Mouse (Mus musculus): ENCODE data around the gene Trp53rkb. TPM values are rescaled to one million over a fixed set of nuclear protein-coding genes. Genes with fewer than 3 reads are reported as not detected.

The Trp53rkb gene
- polyA plus RNA-seq, 1 experiment from 2014 or later: 11.0 TPM

GRCm38 (mm10) chr2:166822119-166822826 is 29.9 kb downstream of the Trp53rkb start:
- H3K36me3 ChIP-seq: no peaks in the 10 kb centered on the region
- no peak overlapping the region for H3K4me3 ChIP-seq
- 75% methylated on average over 10 of the region's 10 CpGs for WGBS
- no peak overlapping the region for H3K27ac ChIP-seq (replicated peaks)
- no peaks in the 10 kb centered on the region for H3K4me1 ChIP-seq
- no peak for ATAC-seq (ENCODE audit: low FRiP score, low read depth)
- no peak overlapping the region for H3K4me2 ChIP-seq (replicated peaks)
- no peaks in the 10 kb centered on the region for H3K9me3 ChIP-seq
- no peaks in the 10 kb centered on the region for H3K27me3 ChIP-seq
- H3K9ac ChIP-seq (replicated peaks): no peak overlapping the region

DNA sequence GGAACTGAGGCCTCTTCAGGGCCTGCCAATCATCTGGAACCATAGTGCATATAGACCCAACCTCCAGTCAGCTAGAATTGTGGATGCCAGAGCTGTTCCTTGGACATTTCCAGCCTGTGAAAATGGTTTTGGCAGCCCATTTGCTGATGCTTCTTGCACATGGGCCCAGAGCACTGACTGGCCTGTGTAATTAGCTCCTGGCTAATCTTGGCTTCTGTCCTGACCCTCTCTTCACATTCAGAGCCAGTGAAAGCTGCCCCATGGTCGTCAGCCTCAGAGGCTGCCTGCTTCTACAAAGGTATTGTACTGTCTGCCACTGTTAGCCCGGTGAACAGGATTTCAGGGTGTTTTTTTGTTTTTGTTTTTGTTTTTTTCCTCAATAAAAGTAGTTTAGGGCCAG is 30.6 kb downstream of the Trp53rkb start:
- H3K4me3 ChIP-seq: no peak overlapping the region
- no peaks in the 10 kb centered on the region for H3K36me3 ChIP-seq
- no peaks in the 10 kb centered on the region for H3K9me3 ChIP-seq
- H3K4me1 ChIP-seq: no peaks in the 10 kb centered on the region
- no peaks in the 10 kb centered on the region for H3K27me3 ChIP-seq
- 88% methylated on average over 2 of the region's 2 CpGs for WGBS
- H3K9ac ChIP-seq (replicated peaks): no peak overlapping the region
- no peak overlapping the region for H3K27ac ChIP-seq (replicated peaks)
- H3K4me2 ChIP-seq (replicated peaks): no peak overlapping the region
- ATAC-seq (ENCODE audit: low FRiP score, low read depth): no peak

DNA sequence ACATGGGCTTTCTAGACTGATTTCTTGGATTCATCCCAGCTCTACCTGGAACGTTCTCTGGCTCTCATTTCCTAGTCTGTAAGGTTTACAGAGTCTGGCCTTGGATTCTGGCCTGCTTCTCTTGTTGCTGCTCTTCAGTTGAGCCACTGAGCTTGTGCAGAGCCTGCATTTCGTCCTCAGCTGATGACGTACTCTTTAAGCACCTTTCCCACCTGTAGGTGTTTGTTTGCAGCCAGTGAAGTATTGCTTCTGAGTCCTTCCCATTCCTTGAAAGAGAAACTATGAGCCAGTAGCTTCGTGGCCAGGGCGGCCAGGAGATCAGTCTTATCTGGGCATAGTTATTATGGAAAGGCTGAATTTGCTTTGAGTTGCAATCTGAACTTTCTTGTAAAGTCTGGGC is 32.1 kb downstream of the Trp53rkb start:
- H3K4me1 ChIP-seq: no peaks in the 10 kb centered on the region
- H3K27me3 ChIP-seq: no peaks in the 10 kb centered on the region
- no peak for ATAC-seq (ENCODE audit: low FRiP score, low read depth)
- 92% methylated on average over 5 of the region's 5 CpGs for WGBS
- no peaks in the 10 kb centered on the region for H3K36me3 ChIP-seq
- no peak overlapping the region for H3K9ac ChIP-seq (replicated peaks)
- no peak overlapping the region for H3K4me2 ChIP-seq (replicated peaks)
- H3K27ac ChIP-seq (replicated peaks): no peak overlapping the region
- no peaks in the 10 kb centered on the region for H3K9me3 ChIP-seq
- no peak overlapping the region for H3K4me3 ChIP-seq

- Histone ChIP-seq H3K9ac (replicated peaks) (no peak overlapping the region), H3K36me3 (no peaks in the 10 kb centered on the region), H3K4me3 (no peak overlapping the region), H3K9me3 (no peaks in the 10 kb centered on the region), H3K27ac (replicated peaks) (no peak overlapping the region), H3K27me3 (no peaks in the 10 kb centered on the region), H3K4me2 (replicated peaks) (no peak overlapping the region), H3K4me1 (no peaks in the 10 kb centered on the region)
- ATAC-seq (ENCODE audit: low FRiP score, low read depth): no peak
- WGBS: 93% methylated on average over 5 of the region's 5 CpGs
Measured at GRCm38 (mm10) chr2:166824998-166825397, 32.7 kb downstream of the Trp53rkb start.

- H3K4me2 ChIP-seq (replicated peaks): no peak overlapping the region
- no peaks in the 10 kb centered on the region for H3K4me1 ChIP-seq
- no peak overlapping the region for H3K4me3 ChIP-seq
- no peak for ATAC-seq (ENCODE audit: low FRiP score, low read depth)
- no peaks in the 10 kb centered on the region for H3K36me3 ChIP-seq
- no peaks in the 10 kb centered on the region for H3K27me3 ChIP-seq
- no peak overlapping the region for H3K9ac ChIP-seq (replicated peaks)
- H3K9me3 ChIP-seq: no peaks in the 10 kb centered on the region
- H3K27ac ChIP-seq (replicated peaks): no peak overlapping the region
- 90% methylated on average over 8 of the region's 8 CpGs for WGBS
Measured at GRCm38 (mm10) chr2:166826491-166827224, 34.3 kb downstream of the Trp53rkb start.

- Histone ChIP-seq H3K4me2 (replicated peaks) (no peak overlapping the region), H3K4me1 (no peaks in the 10 kb centered on the region), H3K9me3 (no peaks in the 10 kb centered on the region), H3K27me3 (no peaks in the 10 kb centered on the region), H3K9ac (replicated peaks) (no peak overlapping the region), H3K36me3 (no peaks in the 10 kb centered on the region), H3K4me3 (no peak overlapping the region), H3K27ac (replicated peaks) (no peak overlapping the region)
- ATAC-seq (ENCODE audit: low FRiP score, low read depth): no peak
- 94% methylated on average over 12 of the region's 12 CpGs for WGBS
Measured at GRCm38 (mm10) chr2:166828306-166828705, 36.0 kb downstream of the Trp53rkb start.

GRCm38 (mm10) chr2:166830350-166830749 is 38.0 kb downstream of the Trp53rkb start:
- Histone ChIP-seq H3K27me3 (no peaks in the 10 kb centered on the region), H3K27ac (replicated peaks) (no peak overlapping the region), H3K9me3 (no peaks in the 10 kb centered on the region), H3K4me1 (no peaks in the 10 kb centered on the region), H3K36me3 (peaks cover 4% of the 10 kb centered on the region; the same call in 1 of the 2 replicates), H3K4me2 (replicated peaks) (no peak overlapping the region), H3K4me3 (no peak overlapping the region), H3K9ac (replicated peaks) (no peak overlapping the region)
- ATAC-seq (ENCODE audit: low FRiP score, low read depth): no peak
- 90% methylated on average over 5 of the region's 5 CpGs for WGBS

DNA sequence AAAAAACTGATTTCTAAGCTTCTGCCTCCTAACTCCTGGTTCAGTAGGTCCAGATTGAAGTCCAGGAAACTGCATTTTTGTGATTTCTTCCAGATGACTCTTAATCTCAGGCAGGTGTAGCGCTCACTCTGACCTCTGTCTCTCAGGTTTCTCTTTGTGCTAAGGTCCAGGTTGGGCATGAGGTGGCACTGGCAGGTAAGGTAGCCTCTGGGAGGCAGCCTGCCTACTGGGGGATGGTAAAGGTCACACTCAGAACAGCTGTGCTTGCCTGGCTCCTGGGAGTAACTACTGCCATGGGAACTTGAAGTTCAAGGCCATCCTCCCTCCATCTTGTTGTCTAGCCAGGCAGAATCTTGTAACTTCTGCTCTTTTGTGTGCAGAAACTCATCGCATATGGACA is 41.8 kb downstream of the Trp53rkb start:
- no peaks in the 10 kb centered on the region for H3K27me3 ChIP-seq
- no peak for ATAC-seq (ENCODE audit: low FRiP score, low read depth)
- no peaks in the 10 kb centered on the region for H3K9me3 ChIP-seq

DNA sequence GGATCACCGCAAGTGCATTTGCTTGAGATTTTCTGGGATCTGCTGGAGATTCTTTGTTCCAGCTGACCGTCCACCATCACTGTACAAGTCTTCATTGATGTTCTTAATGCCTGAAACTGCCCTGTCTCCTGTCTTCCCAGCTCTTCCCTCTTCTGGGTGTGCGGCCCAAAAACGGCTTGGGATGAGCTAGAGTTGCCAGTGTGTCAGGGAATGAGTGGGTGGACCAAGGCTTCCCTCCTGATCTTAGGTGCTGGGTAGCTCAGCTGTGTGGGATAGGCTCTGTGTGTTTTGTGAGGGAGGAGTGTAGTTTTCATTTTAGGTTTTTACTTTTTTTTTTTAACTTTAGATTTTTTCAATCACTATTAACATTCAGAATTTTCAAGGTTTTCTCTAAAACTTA is 42.5 kb downstream of the Trp53rkb start:
- H3K4me2 ChIP-seq (replicated peaks): no peak overlapping the region
- H3K4me1 ChIP-seq: no peaks in the 10 kb centered on the region
- peaks cover 19% of the 10 kb centered on the region for H3K36me3 ChIP-seq
- no peak overlapping the region for H3K4me3 ChIP-seq
- H3K9me3 ChIP-seq: no peaks in the 10 kb centered on the region
- H3K9ac ChIP-seq (replicated peaks): no peak overlapping the region
- H3K27me3 ChIP-seq: no peaks in the 10 kb centered on the region
- WGBS: 91% methylated on average over 4 of the region's 4 CpGs
- no peak for ATAC-seq (ENCODE audit: low FRiP score, low read depth)
- H3K27ac ChIP-seq (replicated peaks): no peak overlapping the region

More for the DNA sequence above, 41.8 kb downstream of the Trp53rkb start:
- peaks cover 19% of the 10 kb centered on the region for H3K36me3 ChIP-seq
- H3K27ac ChIP-seq (replicated peaks): no peak overlapping the region
- no peaks in the 10 kb centered on the region for H3K4me1 ChIP-seq
- no peak overlapping the region for H3K4me3 ChIP-seq
- WGBS: 95% methylated on average over 2 of the region's 2 CpGs
- no peak overlapping the region for H3K4me2 ChIP-seq (replicated peaks)
- no peak overlapping the region for H3K9ac ChIP-seq (replicated peaks)

DNA sequence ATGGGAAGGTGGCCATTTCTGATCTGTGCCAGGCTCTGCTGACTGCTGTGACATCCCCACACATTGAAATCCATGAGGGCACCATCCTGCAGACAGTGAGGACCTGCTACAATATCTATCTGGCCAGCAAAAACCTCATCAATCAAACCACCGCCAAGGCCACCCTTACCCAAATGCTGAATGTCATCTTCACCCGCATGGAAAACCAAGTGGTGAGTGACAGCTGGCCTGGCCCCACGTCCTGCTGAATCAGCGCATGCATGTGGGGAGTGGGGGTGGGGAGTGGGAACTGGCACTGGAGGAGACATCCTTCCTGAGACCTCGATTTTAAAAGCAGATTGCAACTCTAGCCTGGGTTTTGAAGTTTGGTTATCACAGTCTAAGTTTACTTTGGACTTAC is 43.2 kb downstream of the Trp53rkb start:
- Histone ChIP-seq H3K27ac (replicated peaks) (no peak overlapping the region), H3K27me3 (no peaks in the 10 kb centered on the region), H3K36me3 (peaks cover 19% of the 10 kb centered on the region), H3K4me3 (no peak overlapping the region), H3K4me1 (no peaks in the 10 kb centered on the region), H3K9ac (replicated peaks) (no peak overlapping the region), H3K4me2 (replicated peaks) (no peak overlapping the region), H3K9me3 (no peaks in the 10 kb centered on the region)
- WGBS: 87% methylated on average over 5 of the region's 5 CpGs
- ATAC-seq (ENCODE audit: low FRiP score, low read depth): no peak

GRCm38 (mm10) chr2:166841813-166842212 is 49.5 kb downstream of the Trp53rkb start:
- H3K4me2 ChIP-seq (replicated peaks): no peak overlapping the region
- no peak for ATAC-seq (ENCODE audit: low FRiP score, low read depth)
- no peaks in the 10 kb centered on the region for H3K27me3 ChIP-seq
- no peak overlapping the region for H3K27ac ChIP-seq (replicated peaks)
- peaks cover 5% of the 10 kb centered on the region; the same call in 1 of the 2 replicates for H3K4me1 ChIP-seq
- no peaks in the 10 kb centered on the region for H3K9me3 ChIP-seq
- H3K36me3 ChIP-seq: peaks cover 14% of the 10 kb centered on the region; the same call in 1 of the 2 replicates
- no peak overlapping the region for H3K9ac ChIP-seq (replicated peaks)
- H3K4me3 ChIP-seq: no peak overlapping the region
- WGBS: 90% methylated on average over 4 of the region's 4 CpGs

Measured in midbrain, embryonic 12.5 days (tissue).